12 mouse cellular contexts compared by ENCODE assay signal in the genomic region with DNA sequence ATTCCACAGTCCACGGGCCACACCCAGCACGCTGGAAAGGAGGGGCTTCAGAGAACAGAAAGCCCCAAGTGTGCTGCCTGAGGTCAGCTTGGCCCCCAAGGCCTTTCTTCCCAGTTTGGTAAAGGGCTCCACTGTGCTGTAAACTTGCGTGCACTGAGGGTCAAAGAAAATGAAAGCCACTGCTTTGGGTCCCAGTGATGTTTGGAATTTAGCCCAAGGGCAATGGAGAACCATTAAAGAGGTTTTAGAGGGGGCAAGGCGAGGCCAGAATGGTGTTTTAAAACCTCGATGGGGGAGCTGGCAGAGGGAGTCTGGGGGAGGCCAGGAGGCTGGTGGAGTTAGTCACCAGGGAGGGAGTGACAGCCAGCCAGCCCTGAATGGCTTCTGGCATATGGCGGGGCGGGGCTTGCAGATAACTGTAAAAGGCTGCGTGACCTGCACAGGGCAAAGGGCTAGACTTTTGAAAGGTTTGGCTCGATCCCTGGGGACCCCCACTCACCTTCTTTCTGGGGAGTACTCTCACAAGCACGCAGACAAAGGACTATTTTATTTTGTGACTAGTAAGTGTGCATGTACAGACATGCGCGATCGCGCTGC. TPM values are rescaled to one million over a fixed set of nuclear protein-coding genes. Genes with fewer than 3 reads are reported as not detected.
DNase-seq lines count a peak whose midpoint lies in the region; ATAC-seq and TF ChIP-seq lines count a peak whose summit lies in the region.
"Had no signal": no experiment of that assay in that cellular context is flagged by ENCODE, and none has a peak within 500 bp of the region (broad histone marks: within the 10 kb centered on the region; RNA-seq: fewer than 3 reads in every experiment).

No protein-coding gene starts in this region.

- H3K9me3 ChIP-seq in hindbrain, embryonic 11.5 days (ENCODE audit: control insufficient read depth, low read length) = no peaks in the 10 kb centered on the region

- no peaks in the 10 kb centered on the region for H3K36me3 ChIP-seq in hindbrain, embryonic 11.5 days (ENCODE audit: control insufficient read depth, insufficient read depth, low read length)

- H3K4me3 ChIP-seq in hindbrain, embryonic 11.5 days (ENCODE audit: low read depth, low read length) = no peak overlapping the region

- no peaks in the 10 kb centered on the region for H3K27me3 ChIP-seq in hindbrain, embryonic 11.5 days (ENCODE audit: control insufficient read depth, insufficient read depth, low read length)

- no peak overlapping the region for H3K4me2 ChIP-seq in hindbrain, embryonic 11.5 days (replicated peaks; ENCODE audit: low read depth, low read length)

- no peak for TF ChIP-seq CTCF in brain, embryonic 14.5 days (IDR thresholded peaks at IDR 0.05; ENCODE audit: borderline replicate concordance, extremely low read depth, insufficient read depth, insufficient read length)

- peak; percentile 73 for ATAC-seq in hindbrain, embryonic 11.5 days (ENCODE audit: low FRiP score)
- ATAC-seq in megakaryocyte-erythroid progenitor cell, adult 5-6 weeks (replicated peaks; ENCODE audit: low FRiP score, low TSS enrichment, poor library complexity, severe bottlenecking) = peak; percentile 88
- ATAC-seq in inflammation-experienced regulatory T-cells, adult 6 months = no peak
- ATAC-seq: lung, postnatal 0 days had no signal

- H3K4me1 ChIP-seq in hindbrain, embryonic 11.5 days (replicated peaks; ENCODE audit: control insufficient read depth, insufficient read depth, low read length) = peaks cover 8% of the 10 kb centered on the region

- peak overlapping the region; percentile 43 for H3K27ac ChIP-seq in hindbrain, embryonic 11.5 days (ENCODE audit: low read depth, low read length)

- peak; percentile 66 to 78 for DNase-seq in cerebellum, postnatal 10 days
- DNase-seq in cerebellum, adult 11-12 months = no peak
- DNase-seq in brain, embryonic 14.5 days (ENCODE audit: low read depth) = peak; percentile 71
- peak; percentile 62 for DNase-seq in hindbrain, embryonic 11.5 days (ENCODE audit: low spot score)
- no peak for DNase-seq in B cell, adult 2 months
- no peak for DNase-seq in adrenal gland, postnatal 25 days
- DNase-seq: heart, adult 18-20 months; kidney, postnatal 14 days; spleen, adult 18-20 months had no signal

- no peak for TF ChIP-seq POLR2A in brain, embryonic 14.5 days (IDR thresholded peaks at IDR 0.05; ENCODE audit: borderline replicate concordance, extremely low read depth, insufficient read depth, insufficient read length, poor library complexity, severe bottlenecking)

- 50% methylated on average over 14 of the region's 14 CpGs for WGBS in hindbrain, embryonic 11.5 days

- H3K9ac ChIP-seq in hindbrain, embryonic 11.5 days (ENCODE audit: low read depth, low read length) = peak overlapping the region; percentile 11; the same call in 1 of the 2 replicates

RNA-seq across cellular contexts. Expression of a gene that starts 47.2 kb away (rescaled TPM):
- polyA plus RNA-seq in brain, embryonic 14.5 days (2012; rRNA removed) = 6.1 and 12.3 TPM in 2 replicates
- 14.8 and 21.1 TPM in 2 replicates for polyA plus RNA-seq in hindbrain, embryonic 11.5 days (2014; fragmentation: Nextera tagmentation; extraction: Ambion mirVana)
- total RNA-seq in megakaryocyte-erythroid progenitor cell, adult 5-6 weeks (2014; fragmentation: Nextera tagmentation) = 1.6 and 3.9 TPM in 2 replicates
- total RNA-seq in megakaryocyte-erythroid progenitor cell, adult 5-6 weeks (2017) = 4.8 and 12.9 TPM in 2 replicates
- total RNA-seq in adrenal gland, postnatal 25 days (2021) = 2.2 and 3.8 TPM in 2 replicates
- 10 to 100 TPM in 2 of 3 experiments, 1 to 10 TPM in 1; 4.5 to 17.0 (median 13.2) TPM for polyA plus RNA-seq in inflammation-experienced regulatory T-cells, adult 6 months (2017; shearing (Covaris generic))

Comparison
In these comparisons a context has a peak if more than half of its experiments do, and no peak if none do; other contexts are left out.
1. DNase-seq: peak in cerebellum, postnatal 10 days (2 of 2), brain, embryonic 14.5 days (single experiment) and hindbrain, embryonic 11.5 days (single experiment); none in cerebellum, adult 11-12 months (single experiment), B cell, adult 2 months (0 of 2) and adrenal gland, postnatal 25 days (single experiment).